Mouse (Mus musculus): ENCODE data around the gene Gria4.

DNA sequence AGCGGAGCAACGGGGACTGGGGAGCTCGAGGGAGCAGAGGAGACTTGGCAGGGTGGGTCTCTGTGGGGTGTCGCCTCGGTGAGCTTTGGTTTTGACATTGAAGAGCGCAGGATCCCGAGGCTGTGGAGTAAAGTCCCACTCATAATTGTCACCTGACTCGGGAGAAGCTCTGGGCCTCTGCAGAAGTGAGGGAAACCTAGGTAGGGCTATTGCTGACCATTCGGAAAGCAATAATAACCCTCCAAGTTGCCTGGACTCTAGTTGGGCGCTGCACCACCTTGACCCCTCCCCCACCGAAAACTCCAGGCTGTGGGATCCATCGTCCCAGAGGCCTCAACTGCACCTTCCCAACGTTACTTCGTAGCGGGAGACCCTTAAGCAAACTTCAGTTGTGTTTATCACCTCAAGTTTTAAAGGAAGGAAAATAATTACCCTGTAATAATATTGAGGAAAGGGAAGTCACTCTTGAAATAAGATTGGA, 419.4 kb downstream of the Gria4 start:
- no peak for TF ChIP-seq CTCF (IDR thresholded peaks at IDR 0.05; ENCODE audit: low read depth)
- no peak for TF ChIP-seq EP300 (optimal IDR thresholded peaks at IDR 0.05)

All from stomach, postnatal 0 days (tissue).